Mouse (Mus musculus): Measurements from ENCODE around the gene Laptm5. TPM values are rescaled to one million over a fixed set of nuclear protein-coding genes. Genes with fewer than 3 reads are reported as not detected.
A peak's percentile ranks its signal among the peaks of the same experiment; 100 is the strongest.

Gene Laptm5
- polyA plus RNA-seq, 2 experiments from 2014 or later, result 1,545 to 2,139 TPM

GRCm38 (mm10) chr4:130920951-130921693 is 8.2 kb downstream of the Laptm5 start:
- ATAC-seq, result peak; percentile 76

GRCm38 (mm10) chr4:130921986-130922385 is 9.1 kb downstream of the Laptm5 start:
- ATAC-seq, result peak; percentile 26

- ATAC-seq, result no peak
Measured at GRCm38 (mm10) chr4:130926274-130926673, 13.3 kb downstream of the Laptm5 start.

- no peak for ATAC-seq
Measured at GRCm38 (mm10) chr4:130927821-130928220, 14.9 kb downstream of the Laptm5 start.

GRCm38 (mm10) chr4:130942644-130943043 is 29.7 kb downstream of the Laptm5 start:
- no peak for ATAC-seq

- no peak for ATAC-seq
Measured at GRCm38 (mm10) chr4:130944112-130944511, 31.2 kb downstream of the Laptm5 start, which contains the start of gene Matn1. Gene Matn1, plus strand, starts transcription at chr4:130944385.

GRCm38 (mm10) chr4:130944779-130945178 is 31.9 kb downstream of the Laptm5 start:
- no peak for ATAC-seq

- peak; percentile 46 for ATAC-seq
Measured at GRCm38 (mm10) chr4:130947094-130947647, 34.2 kb downstream of the Laptm5 start.

GRCm38 (mm10) chr4:130949821-130950384 is 37.0 kb downstream of the Laptm5 start:
- no peak for ATAC-seq

GRCm38 (mm10) chr4:130952531-130952930 is 39.6 kb downstream of the Laptm5 start:
- peak; percentile 69 for ATAC-seq

GRCm38 (mm10) chr4:130957156-130957555 is 44.2 kb downstream of the Laptm5 start:
- ATAC-seq, result no peak

- ATAC-seq, result no peak
Measured at GRCm38 (mm10) chr4:130958812-130959211, 45.9 kb downstream of the Laptm5 start.

- no peak for ATAC-seq
Measured at GRCm38 (mm10) chr4:130959678-130960077, 46.8 kb downstream of the Laptm5 start.

GRCm38 (mm10) chr4:130960118-130960734 is 47.3 kb downstream of the Laptm5 start:
- peak; percentile 28 for ATAC-seq

- no peak for ATAC-seq
Measured at GRCm38 (mm10) chr4:130971278-130971677, 58.4 kb downstream of the Laptm5 start.

GRCm38 (mm10) chr4:130972421-130972829 is 59.5 kb downstream of the Laptm5 start:
- no peak for ATAC-seq

GRCm38 (mm10) chr4:130973332-130974263 is 60.7 kb downstream of the Laptm5 start:
- ATAC-seq, result no peak

- no peak for ATAC-seq
Measured at GRCm38 (mm10) chr4:130978981-130979380, 66.1 kb downstream of the Laptm5 start.

GRCm38 (mm10) chr4:130984416-130985182 is 71.7 kb downstream of the Laptm5 start:
- no peak for ATAC-seq

Data from activated CD4-positive, CD25-positive, alpha-beta regulatory T cell, adult 4 months (primary cell).